Mouse (Mus musculus) liver, adult 2 months (tissue): ENCODE measurements around the gene Gm17428. TPM values are rescaled to one million over a fixed set of nuclear protein-coding genes. Genes with fewer than 3 reads are reported as not detected.

Experiments used
- DNase-seq: peaks from one replicate; pipeline ENCODE4 v3.0.0-alpha.2; 2011; ENCODE audit warnings: low read depth, low spot score; ENCODE audit errors: extremely low read depth
- H3K27ac ChIP-seq: fragments of 200-500 bp; replicated peaks from 2 replicates; pipeline ENCODE4 v1.5.1; 2012; ENCODE audit warnings: low read depth, mild to moderate bottlenecking, control low read depth, inconsistent platforms, low read length; ENCODE audit not compliant: insufficient read depth
- H3K27me3 ChIP-seq: fragments of 200-500 bp; 2 replicates; pipeline ENCODE4 v1.6.1; 2012; ENCODE audit warnings: mild to moderate bottlenecking, moderate library complexity, low read length, inconsistent platforms; ENCODE audit not compliant: control insufficient read depth, insufficient read depth
- H3K36me3 ChIP-seq: fragments of 200-500 bp; 2 replicates; pipeline ENCODE4 v1.6.1; 2012; ENCODE audit warnings: low read length, inconsistent platforms; ENCODE audit not compliant: control insufficient read depth, insufficient read depth
- H3K4me1 ChIP-seq: fragments of 200-500 bp; 2 replicates; pipeline ENCODE4 v1.6.1; 2011; ENCODE audit warnings: low read length; ENCODE audit not compliant: control insufficient read depth, insufficient read depth
- H3K4me3 ChIP-seq: fragments of 200-500 bp; 2 replicates; pipeline ENCODE4 v1.5.1; 2011; ENCODE audit warnings: low read depth, mild to moderate bottlenecking, control low read depth, low read length, moderate library complexity; ENCODE audit not compliant: insufficient read depth
- H3K79me2 ChIP-seq: fragments of 200-500 bp; 2 replicates; pipeline ENCODE4 v1.6.1; 2012; ENCODE audit warnings: inconsistent platforms, mild to moderate bottlenecking, low read length, moderate library complexity; ENCODE audit not compliant: control insufficient read depth, insufficient read depth
- H3K9ac ChIP-seq: fragments of 200-500 bp; 2 replicates; pipeline ENCODE4 v1.6.1; 2012; ENCODE audit warnings: low read depth, mild to moderate bottlenecking, control low read depth, inconsistent platforms, low read length
- CTCF ChIP-seq: fragments of 200-500 bp; IDR thresholded peaks from 2 replicates; pipeline ENCODE4 v1.5.1; 2011; ENCODE audit warnings: low read depth, low read length, control low read depth
- POLR2A ChIP-seq: fragments of 200-500 bp; IDR thresholded peaks from 2 replicates; pipeline ENCODE4 v1.6.1; 2011; ENCODE audit warnings: low read length, control low read depth; ENCODE audit not compliant: insufficient read depth; ENCODE audit errors: extremely low read depth
- WGBS: fragments of 180-500 bp; shearing (Covaris S2); methylation state at CpG from one replicate; pipeline ENCODE4 v1.1.7; 2018; 5-methylcytosine and 5-hydroxymethylcytosine counted together
- polyA plus RNA-seq: library from polyadenylated mRNA; depleted of rRNA; stranded (reverse); fragments of >200 nt; gene quantifications from 2 replicates; pipeline ENCODE4 v1.2.3, GENCODE M21; 2012
- total RNA-seq: library from RNA; depleted of rRNA; stranded (reverse); fragments of >200 nt; gene quantifications from 2 replicates; pipeline ENCODE4 v1.2.3, GENCODE M21; 2014

The Gm17428 gene
- total and polyA plus RNA-seq, 2 experiments, result not detected

- TF ChIP-seq POLR2A, result no peak
- TF ChIP-seq CTCF, result no peak
Observed at GRCm38 (mm10) chr14:54948781-54949180, 28.0 kb upstream of the Gm17428 start.

GRCm38 (mm10) chr14:54950493-54950892 is 26.2 kb upstream of the Gm17428 start:
- Histone ChIP-seq H3K36me3 (no peaks in the 10 kb centered on the region), H3K4me1 (no peaks in the 10 kb centered on the region), H3K4me3 (no peak overlapping the region), H3K27ac (no peak overlapping the region), H3K27me3 (no peaks in the 10 kb centered on the region), H3K9ac (no peak overlapping the region), H3K79me2 (no peaks in the 10 kb centered on the region)
- no peak for DNase-seq
- no peak for TF ChIP-seq POLR2A
- no peak for TF ChIP-seq CTCF
- 54% methylated on average over 12 of the region's 12 CpGs for WGBS

More at GRCm38 (mm10) chr14:54948781-54949180, 28.0 kb upstream of the Gm17428 start:
- H3K27me3 ChIP-seq, result no peaks in the 10 kb centered on the region
- H3K27ac ChIP-seq, result no peak overlapping the region
- no peak for DNase-seq
- H3K4me1 ChIP-seq, result no peaks in the 10 kb centered on the region
- H3K9ac ChIP-seq, result no peak overlapping the region
- H3K4me3 ChIP-seq, result no peak overlapping the region
- 78% methylated on average over 9 of the region's 9 CpGs for WGBS
- no peaks in the 10 kb centered on the region for H3K36me3 ChIP-seq
- no peaks in the 10 kb centered on the region for H3K79me2 ChIP-seq

- DNase-seq, result no peak
- Histone ChIP-seq H3K79me2 (no peaks in the 10 kb centered on the region), H3K27ac (no peak overlapping the region), H3K4me1 (no peaks in the 10 kb centered on the region), H3K4me3 (no peak overlapping the region), H3K36me3 (no peaks in the 10 kb centered on the region), H3K27me3 (no peaks in the 10 kb centered on the region), H3K9ac (no peak overlapping the region)
- WGBS, result 88% methylated on average over 6 of the region's 6 CpGs
- TF ChIP-seq POLR2A, result no peak
- no peak for TF ChIP-seq CTCF
Observed at GRCm38 (mm10) chr14:54951587-54951986, 25.1 kb upstream of the Gm17428 start.

GRCm38 (mm10) chr14:54953664-54954206 is 23.0 kb upstream of the Gm17428 start:
- Histone ChIP-seq H3K4me3 (no peak overlapping the region), H3K9ac (no peak overlapping the region), H3K79me2 (no peaks in the 10 kb centered on the region), H3K4me1 (no peaks in the 10 kb centered on the region), H3K36me3 (no peaks in the 10 kb centered on the region), H3K27ac (no peak overlapping the region), H3K27me3 (no peaks in the 10 kb centered on the region)
- DNase-seq, result no peak
- no peak for TF ChIP-seq POLR2A
- TF ChIP-seq CTCF, result no peak
- WGBS, result 88% methylated on average over 8 of the region's 8 CpGs

- WGBS, result 77% methylated on average over 3 of the region's 3 CpGs
- H3K4me1 ChIP-seq, result no peaks in the 10 kb centered on the region
- no peak overlapping the region for H3K9ac ChIP-seq
- TF ChIP-seq POLR2A (no peak), CTCF (no peak)
- H3K36me3 ChIP-seq, result no peaks in the 10 kb centered on the region
- H3K27ac ChIP-seq, result no peak overlapping the region
- H3K27me3 ChIP-seq, result no peaks in the 10 kb centered on the region
- no peaks in the 10 kb centered on the region for H3K79me2 ChIP-seq
- DNase-seq, result no peak
- H3K4me3 ChIP-seq, result no peak overlapping the region
Observed at GRCm38 (mm10) chr14:54954474-54954873, 22.3 kb upstream of the Gm17428 start.

- Histone ChIP-seq H3K27ac (no peak overlapping the region), H3K9ac (no peak overlapping the region), H3K27me3 (no peaks in the 10 kb centered on the region), H3K79me2 (no peaks in the 10 kb centered on the region), H3K36me3 (no peaks in the 10 kb centered on the region), H3K4me1 (no peaks in the 10 kb centered on the region), H3K4me3 (no peak overlapping the region)
- WGBS, result 79% methylated on average over 3 of the region's 3 CpGs
- no peak for TF ChIP-seq CTCF
- TF ChIP-seq POLR2A, result no peak
- no peak for DNase-seq
Observed at GRCm38 (mm10) chr14:54955481-54955880, 21.3 kb upstream of the Gm17428 start.
